In the genomic region with DNA sequence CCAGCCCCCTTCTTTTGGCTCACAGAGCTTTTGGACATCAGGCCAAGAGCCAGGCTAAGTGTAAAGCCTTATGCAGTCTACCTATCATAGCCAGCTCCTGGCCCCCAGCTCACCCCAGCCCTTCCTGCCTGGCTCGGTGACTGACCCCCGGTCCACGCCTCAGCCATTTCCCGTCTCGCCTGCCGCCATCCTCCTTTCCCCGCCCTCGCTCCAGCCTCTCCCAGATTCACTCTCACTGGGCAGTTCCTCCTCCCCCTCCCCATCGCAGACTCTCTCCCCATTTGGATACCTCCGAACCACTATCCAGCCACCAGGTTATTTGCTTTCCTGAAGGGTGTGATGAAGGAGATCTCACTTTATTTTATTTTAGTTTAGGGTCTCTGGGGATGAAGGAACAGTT, we compare ENCODE assay signal across 8 mouse cellular contexts. TPM values are rescaled to one million over a fixed set of nuclear protein-coding genes. Genes with fewer than 3 reads are reported as not detected.
DNase-seq lines count a peak whose midpoint lies in the region; ATAC-seq and TF ChIP-seq lines count a peak whose summit lies in the region.

No protein-coding gene starts in this region.

- H3K27me3 ChIP-seq in limb, embryonic 14.5 days (ENCODE audit: control insufficient read depth, insufficient read depth, low read length): peaks cover 70% of the 10 kb centered on the region
- H3K27me3 ChIP-seq in neural tube, embryonic 15.5 days (replicated peaks): peaks cover 83% of the 10 kb centered on the region

- H3K9me3 ChIP-seq in limb, embryonic 14.5 days (ENCODE audit: control insufficient read depth, low read length): no peaks in the 10 kb centered on the region
- no peaks in the 10 kb centered on the region for H3K9me3 ChIP-seq in neural tube, embryonic 15.5 days (replicated peaks)

- H3K4me3 ChIP-seq in limb, embryonic 14.5 days (replicated peaks; ENCODE audit: low read length): peak overlapping the region; percentile 26; the same call in 1 of the 2 replicates
- H3K4me3 ChIP-seq in neural tube, embryonic 15.5 days (replicated peaks): peak overlapping the region; percentile 22

- no peaks in the 10 kb centered on the region for H3K36me3 ChIP-seq in limb, embryonic 14.5 days (ENCODE audit: control insufficient read depth, insufficient read depth, low read length)
- no peaks in the 10 kb centered on the region for H3K36me3 ChIP-seq in neural tube, embryonic 15.5 days

- no peak overlapping the region for H3K27ac ChIP-seq in limb, embryonic 14.5 days (replicated peaks; ENCODE audit: low read depth, low read length)
- H3K27ac ChIP-seq in neural tube, embryonic 15.5 days (replicated peaks): no peak overlapping the region

- no peak overlapping the region for H3K9ac ChIP-seq in limb, embryonic 14.5 days (ENCODE audit: low read depth, low read length, severe bottlenecking)
- 0 out of 2 replicates have a peak overlapping the region, but pooled peaks have one; percentile 17 for H3K9ac ChIP-seq in neural tube, embryonic 15.5 days (replicated peaks)

- no peak for ATAC-seq in limb, embryonic 14.5 days (ENCODE audit: low FRiP score, low read depth)
- ATAC-seq in neural tube, embryonic 15.5 days (ENCODE audit: low FRiP score): no peak

- peaks cover 32% of the 10 kb centered on the region for H3K4me1 ChIP-seq in limb, embryonic 14.5 days (ENCODE audit: control insufficient read depth, insufficient read depth, low read length)
- H3K4me1 ChIP-seq in neural tube, embryonic 15.5 days: peaks cover 43% of the 10 kb centered on the region

- no peak for TF ChIP-seq POLR2A in limb, embryonic 14.5 days (IDR thresholded peaks at IDR 0.05; ENCODE audit: borderline replicate concordance, extremely low read depth, insufficient read depth, insufficient read length)

- intact Hi-C loops in heart, postnatal 14 days (cut with DNase I): no loop called here

- 5% methylated on average over 10 of the region's 10 CpGs for WGBS in limb, embryonic 14.5 days
- WGBS in neural tube, embryonic 15.5 days: 5% methylated on average over 10 of the region's 10 CpGs

- H3K4me2 ChIP-seq in limb, embryonic 14.5 days (replicated peaks; ENCODE audit: low read depth, low read length, severe bottlenecking): peak overlapping the region; percentile 44; the same call in 1 of the 2 replicates
- peak overlapping the region; percentile 36; the same call in 1 of the 2 replicates for H3K4me2 ChIP-seq in neural tube, embryonic 15.5 days

- DNase-seq in retina, postnatal 1 day: peak; percentile 28
- no peak for DNase-seq in retina, embryonic 14.5 days (ENCODE audit: low spot score)
- peak; percentile 48 to 50 for DNase-seq in heart, postnatal 14 days
- no peak for DNase-seq in limb, embryonic 14.5 days (ENCODE audit: low spot score)
- no peak for DNase-seq in right cerebral cortex, postnatal 4 days
- no peak for DNase-seq in thymus, postnatal 0 days (ENCODE audit: low spot score)
- DNase-seq in right cerebral cortex, adult 2 months (ENCODE audit: low spot score in 2 of 2): no peak

RNA-seq across cellular contexts. Expression of a gene that starts 0.8 kb away (rescaled TPM):
- 1 to 10 TPM; 2.0 to 2.7 TPM for total RNA-seq in heart, postnatal 14 days (2021)
- polyA plus RNA-seq in limb, embryonic 14.5 days (2012; rRNA removed): 1.4 and 2.0 TPM in 2 replicates
- 0.72 and 1.1 TPM in 2 replicates for polyA plus RNA-seq in limb, embryonic 14.5 days (2014; fragmentation: Nextera tagmentation; extraction: Ambion mirVana)
- polyA plus RNA-seq in neural tube, embryonic 15.5 days (2015; fragmentation: Nextera tagmentation; extraction: Ambion mirVana): 2.5 and 3.2 TPM in 2 replicates
- polyA plus RNA-seq in thymus, postnatal 0 days (2015; fragmentation: Nextera tagmentation; extraction: Ambion mirVana): 0.78 and 0.85 TPM in 2 replicates

RNA-seq across cellular contexts. Expression of a gene that starts 3.2 kb away (rescaled TPM):
- total RNA-seq in heart, postnatal 14 days (2021): 1 to 10 TPM; 1.6 to 2.0 TPM
- polyA plus RNA-seq in limb, embryonic 14.5 days (2012; rRNA removed): 14.5 and 16.4 TPM in 2 replicates
- 12.0 and 13.8 TPM in 2 replicates for polyA plus RNA-seq in limb, embryonic 14.5 days (2014; fragmentation: Nextera tagmentation; extraction: Ambion mirVana)
- 27.0 and 33.2 TPM in 2 replicates for polyA plus RNA-seq in neural tube, embryonic 15.5 days (2015; fragmentation: Nextera tagmentation; extraction: Ambion mirVana)
- polyA plus RNA-seq in thymus, postnatal 0 days (2015; fragmentation: Nextera tagmentation; extraction: Ambion mirVana): 10.3 and 10.8 TPM in 2 replicates

RNA-seq across cellular contexts. Expression of a gene that starts 20.5 kb away (rescaled TPM):
- total RNA-seq in heart, postnatal 14 days (2021): 10 to 100 TPM; 13.6 to 13.7 TPM
- polyA plus RNA-seq in limb, embryonic 14.5 days (2012; rRNA removed): 66.8 and 145 TPM in 2 replicates
- 5.5 and 7.8 TPM in 2 replicates for polyA plus RNA-seq in limb, embryonic 14.5 days (2014; fragmentation: Nextera tagmentation; extraction: Ambion mirVana)
- polyA plus RNA-seq in neural tube, embryonic 15.5 days (2015; fragmentation: Nextera tagmentation; extraction: Ambion mirVana): 27.9 and 28.6 TPM in 2 replicates
- 27.8 and 31.9 TPM in 2 replicates for polyA plus RNA-seq in thymus, postnatal 0 days (2015; fragmentation: Nextera tagmentation; extraction: Ambion mirVana)

RNA-seq across cellular contexts. Expression of a gene that starts 26.5 kb away (rescaled TPM):
- 10 to 100 TPM; 63.2 to 64.5 TPM for total RNA-seq in heart, postnatal 14 days (2021)
- 27.1 and 27.3 TPM in 2 replicates for polyA plus RNA-seq in limb, embryonic 14.5 days (2012; rRNA removed)
- 16.7 and 20.1 TPM in 2 replicates for polyA plus RNA-seq in limb, embryonic 14.5 days (2014; fragmentation: Nextera tagmentation; extraction: Ambion mirVana)
- polyA plus RNA-seq in neural tube, embryonic 15.5 days (2015; fragmentation: Nextera tagmentation; extraction: Ambion mirVana): 9.9 and 10.1 TPM in 2 replicates
- polyA plus RNA-seq in thymus, postnatal 0 days (2015; fragmentation: Nextera tagmentation; extraction: Ambion mirVana): 9.4 and 15.6 TPM in 2 replicates

RNA-seq across cellular contexts. Expression of a gene that starts 36.9 kb away (rescaled TPM):
- total RNA-seq in heart, postnatal 14 days (2021): 100 to 1,000 TPM; 164 to 218 TPM
- 2,384 and 3,894 TPM in 2 replicates for polyA plus RNA-seq in limb, embryonic 14.5 days (2012; rRNA removed)
- 1,587 and 1,605 TPM in 2 replicates for polyA plus RNA-seq in limb, embryonic 14.5 days (2014; fragmentation: Nextera tagmentation; extraction: Ambion mirVana)
- 1,446 and 1,534 TPM in 2 replicates for polyA plus RNA-seq in neural tube, embryonic 15.5 days (2015; fragmentation: Nextera tagmentation; extraction: Ambion mirVana)
- polyA plus RNA-seq in thymus, postnatal 0 days (2015; fragmentation: Nextera tagmentation; extraction: Ambion mirVana): 1,370 and 1,449 TPM in 2 replicates

Comparison
In these comparisons a context has a peak if more than half of its experiments do, and no peak if none do; other contexts are left out.
1. DNase-seq: peak in retina, postnatal 1 day (single experiment) and heart, postnatal 14 days (2 of 2); none in retina, embryonic 14.5 days (single experiment), limb, embryonic 14.5 days (single experiment), right cerebral cortex, postnatal 4 days (single experiment), thymus, postnatal 0 days (single experiment) and right cerebral cortex, adult 2 months (0 of 2).